Mouse (Mus musculus) heart, embryonic 15.5 days (tissue): ENCODE results near the gene Copb1. TPM values are rescaled to one million over a fixed set of nuclear protein-coding genes. Genes with fewer than 3 reads are reported as not detected.

Experiments used
- ATAC-seq: fragments of 200-750 bp; cut with Nextera tagmentation; replicated peaks from 2 replicates; pipeline ENCODE4 v1.8.0; 2017; ENCODE audit warnings: low read depth, moderate TSS enrichment; ENCODE audit not compliant: insufficient number of reproducible peaks, insufficient read depth, low FRiP score
- H3K27ac ChIP-seq: fragments of 300-500 bp; sonication (generic); 2 replicates; pipeline ENCODE4 v1.5.1; 2015; ENCODE audit warnings: mild to moderate bottlenecking, inconsistent platforms
- H3K27me3 ChIP-seq: fragments of 300-500 bp; sonication (generic); 2 replicates; pipeline ENCODE4 v1.6.1; 2015; ENCODE audit warnings: inconsistent platforms
- H3K36me3 ChIP-seq: fragments of 300-500 bp; sonication (generic); 2 replicates; pipeline ENCODE4 v1.6.1; 2015; ENCODE audit warnings: mild to moderate bottlenecking, inconsistent platforms
- H3K4me1 ChIP-seq: fragments of 300-500 bp; sonication (generic); replicated peaks from 2 replicates; pipeline ENCODE4 v1.6.1; 2015; ENCODE audit warnings: inconsistent platforms
- H3K4me2 ChIP-seq: fragments of 300-500 bp; sonication (generic); 2 replicates; pipeline ENCODE4 v1.6.1; 2015; ENCODE audit warnings: inconsistent platforms, mild to moderate bottlenecking, moderate library complexity
- H3K4me3 ChIP-seq: fragments of 300-500 bp; sonication (generic); 2 replicates; pipeline ENCODE4 v1.5.1; 2015; ENCODE audit warnings: mild to moderate bottlenecking, inconsistent platforms
- H3K9ac ChIP-seq: fragments of 300-500 bp; sonication (generic); 2 replicates; pipeline ENCODE4 v1.6.1; 2015; ENCODE audit warnings: mild to moderate bottlenecking, inconsistent platforms
- H3K9me3 ChIP-seq: fragments of 300-500 bp; sonication (generic); replicated peaks from 2 replicates; pipeline ENCODE4 v1.6.1; 2016; ENCODE audit warnings: inconsistent platforms
- WGBS: fragments of 180-500 bp; shearing (Covaris S2); methylation state at CpG from one replicate; pipeline ENCODE4 v1.1.7; 2015; ENCODE audit warnings: mixed read lengths; 5-methylcytosine and 5-hydroxymethylcytosine counted together
- polyA plus RNA-seq: library from polyadenylated mRNA; unstranded; fragments of >200 nt; fragmentation: Nextera tagmentation; extraction: Ambion mirVana; gene quantifications from 2 replicates; pipeline ENCODE4 v1.2.1, GENCODE M21; 2015

Copb1 gene
- polyA plus RNA-seq, 1 experiment from 2014 or later: 67.8 TPM

DNA sequence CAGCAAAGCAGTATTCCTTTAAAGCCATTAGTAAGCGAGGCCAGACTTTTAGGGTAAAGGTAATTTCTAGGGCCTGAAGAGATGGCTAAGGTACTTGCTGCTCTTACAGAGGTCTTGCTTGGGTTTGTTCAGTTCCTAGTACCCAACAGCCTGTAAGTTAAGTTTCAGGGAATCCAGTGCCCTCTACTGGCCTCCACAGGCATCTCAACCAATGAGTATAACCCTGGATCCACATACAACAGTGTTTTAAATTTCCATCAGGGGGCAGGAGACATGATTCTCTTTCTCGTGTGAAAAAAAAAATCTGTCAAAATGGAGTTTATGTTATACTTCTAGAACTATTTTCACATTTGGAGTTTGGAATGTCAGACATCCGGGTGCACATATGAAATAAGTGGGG, 27.2 kb upstream of the Copb1 start:
- H3K9ac ChIP-seq: no peak overlapping the region
- no peak overlapping the region for H3K4me2 ChIP-seq
- no peaks in the 10 kb centered on the region for H3K9me3 ChIP-seq
- H3K4me3 ChIP-seq: no peak overlapping the region
- no peaks in the 10 kb centered on the region for H3K27me3 ChIP-seq
- no peak for ATAC-seq
- WGBS: 56% methylated on average over 3 of the region's 3 CpGs
- H3K27ac ChIP-seq: no peak overlapping the region
- peaks cover 3% of the 10 kb centered on the region for H3K4me1 ChIP-seq
- H3K36me3 ChIP-seq: no peaks in the 10 kb centered on the region

DNA sequence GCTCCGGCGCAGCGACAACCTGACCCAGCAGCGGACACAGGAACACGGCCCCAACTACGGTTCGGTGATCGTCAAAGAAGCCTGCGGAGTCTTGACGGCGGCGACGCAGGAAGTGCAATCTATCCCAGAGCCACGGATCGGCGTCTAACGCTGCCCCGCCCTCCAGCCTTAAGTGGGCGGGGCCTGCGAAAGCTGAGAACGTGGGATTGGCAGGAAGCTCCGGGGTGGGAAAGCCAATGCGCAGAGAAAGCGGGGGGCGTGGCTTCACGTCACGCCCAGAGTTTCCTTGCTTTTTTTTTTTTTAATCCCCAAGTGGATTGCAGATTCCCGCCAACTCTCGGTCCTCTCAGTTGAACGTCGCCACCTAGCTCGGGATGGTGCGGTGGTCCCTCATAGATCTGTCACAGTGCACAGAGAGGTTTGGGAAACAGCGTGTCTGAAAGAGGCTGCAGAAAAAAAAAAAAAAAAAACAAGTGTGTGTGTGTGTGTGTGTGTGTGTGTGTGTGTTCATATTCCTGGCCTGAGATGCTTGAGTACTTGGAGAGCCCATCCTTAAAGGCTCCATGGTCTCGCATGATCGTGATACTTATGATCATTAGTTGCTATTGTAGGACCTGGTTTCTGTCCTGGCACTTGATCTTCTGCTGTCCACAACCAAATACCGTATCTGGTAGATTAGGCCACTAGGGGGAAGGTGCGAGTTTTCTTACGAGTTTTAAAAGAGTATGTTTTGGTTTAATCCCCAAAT, 21.7 kb upstream of the Copb1 start, which contains the start of gene Psma1:
TSS of gene Psma1 (minus strand) at position 114 of the 748 bp plus-strand sequence.
- no peaks in the 10 kb centered on the region for H3K9me3 ChIP-seq
- H3K36me3 ChIP-seq: peaks cover 24% of the 10 kb centered on the region
- H3K4me2 ChIP-seq: peak within 1 kb of the TSS; percentile 69
- H3K4me3 ChIP-seq: peak within 1 kb of the TSS; percentile 88
- peak within 1 kb of the TSS; percentile 73 for H3K27ac ChIP-seq
- peak within 1 kb of the TSS; percentile 89 for H3K9ac ChIP-seq
- peak; percentile 89 for ATAC-seq
- H3K4me1 ChIP-seq: peaks cover 12% of the 10 kb centered on the region
- no peaks in the 10 kb centered on the region for H3K27me3 ChIP-seq
- WGBS: under 1% methylated on average over 39 of the region's 39 CpGs

GRCm38 (mm10) chr7:114275372-114276004, 21.0 kb upstream of the Copb1 start:
- 2% methylated on average over 24 of the region's 24 CpGs for WGBS
- peaks cover 12% of the 10 kb centered on the region for H3K4me1 ChIP-seq
- H3K9me3 ChIP-seq: no peaks in the 10 kb centered on the region
- no peaks in the 10 kb centered on the region for H3K27me3 ChIP-seq
- peaks cover 29% of the 10 kb centered on the region for H3K36me3 ChIP-seq
- ATAC-seq: 0 out of 2 replicates have a peak, but pooled peaks have one; percentile 12
- peak overlapping the region; percentile 89 for H3K9ac ChIP-seq
- H3K27ac ChIP-seq: peak overlapping the region; percentile 73
- H3K4me3 ChIP-seq: peak overlapping the region; percentile 88
- H3K4me2 ChIP-seq: peak overlapping the region; percentile 69

GRCm38 (mm10) chr7:114268446-114268845, 13.9 kb upstream of the Copb1 start:
- peaks cover 85% of the 10 kb centered on the region for H3K36me3 ChIP-seq
- no peaks in the 10 kb centered on the region for H3K27me3 ChIP-seq
- no peaks in the 10 kb centered on the region for H3K4me1 ChIP-seq
- H3K9ac ChIP-seq: no peak overlapping the region
- ATAC-seq: no peak
- no peak overlapping the region for H3K4me3 ChIP-seq
- no peak overlapping the region for H3K4me2 ChIP-seq
- H3K9me3 ChIP-seq: no peaks in the 10 kb centered on the region
- WGBS: 90% methylated on average over 5 of the region's 5 CpGs
- H3K27ac ChIP-seq: no peak overlapping the region

DNA sequence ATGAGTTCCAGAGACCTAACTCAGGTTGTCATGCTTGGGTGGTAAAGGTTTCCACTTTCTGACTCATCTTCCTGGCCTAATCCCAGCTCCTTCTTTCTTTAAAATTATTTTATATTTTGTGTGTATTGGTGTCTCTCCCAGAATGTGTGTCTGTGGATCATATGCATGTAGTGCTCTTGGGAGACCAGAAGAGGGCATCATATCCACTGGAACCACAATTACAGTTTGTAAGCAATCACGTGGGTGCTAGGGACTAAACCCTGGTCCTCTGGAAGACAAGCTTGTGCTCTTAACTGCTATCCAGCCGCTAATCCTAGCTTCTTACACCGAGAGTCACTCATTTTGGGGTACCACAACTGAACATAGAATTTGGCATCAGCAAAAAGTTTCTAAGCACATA, 2.8 kb downstream of the Copb1 start:
- WGBS: 91% methylated on average over 3 of the region's 3 CpGs
- H3K9ac ChIP-seq: no peak overlapping the region
- no peak for ATAC-seq
- H3K4me3 ChIP-seq: no peak overlapping the region
- H3K9me3 ChIP-seq: no peaks in the 10 kb centered on the region
- H3K4me1 ChIP-seq: peaks cover 4% of the 10 kb centered on the region
- peaks cover 44% of the 10 kb centered on the region for H3K36me3 ChIP-seq
- no peak overlapping the region for H3K27ac ChIP-seq
- H3K4me2 ChIP-seq: no peak overlapping the region
- H3K27me3 ChIP-seq: no peaks in the 10 kb centered on the region

GRCm38 (mm10) chr7:114233980-114234379, 20.5 kb downstream of the Copb1 start:
- 79% methylated on average over 7 of the region's 7 CpGs for WGBS
- H3K9ac ChIP-seq: no peak overlapping the region
- H3K9me3 ChIP-seq: no peaks in the 10 kb centered on the region
- no peaks in the 10 kb centered on the region for H3K27me3 ChIP-seq
- no peak overlapping the region for H3K4me3 ChIP-seq
- peaks cover 70% of the 10 kb centered on the region for H3K36me3 ChIP-seq
- no peak for ATAC-seq
- H3K27ac ChIP-seq: no peak overlapping the region
- no peak overlapping the region for H3K4me2 ChIP-seq
- H3K4me1 ChIP-seq: no peaks in the 10 kb centered on the region

DNA sequence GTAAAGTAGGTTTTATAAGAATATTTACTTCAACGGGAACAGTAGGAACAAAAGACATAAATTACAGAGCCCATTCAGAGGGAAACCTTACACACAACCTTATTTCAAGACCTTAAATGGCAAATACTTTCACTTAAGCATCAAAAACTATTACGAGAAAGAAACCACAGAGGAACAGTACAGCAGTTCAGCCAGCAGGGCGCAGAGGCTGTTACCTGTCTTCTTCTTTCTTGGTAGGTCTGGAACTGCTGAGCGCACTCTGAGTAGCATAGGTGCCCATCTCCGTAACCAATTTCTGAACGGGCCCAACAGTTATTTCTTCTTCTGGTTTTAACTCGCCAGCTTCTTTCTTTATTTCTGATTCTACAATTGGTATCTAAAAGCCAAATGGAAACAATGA, 21.5 kb downstream of the Copb1 start:
- ATAC-seq: no peak
- peaks cover 65% of the 10 kb centered on the region for H3K36me3 ChIP-seq
- no peak overlapping the region for H3K27ac ChIP-seq
- no peaks in the 10 kb centered on the region for H3K27me3 ChIP-seq
- no peak overlapping the region for H3K9ac ChIP-seq
- H3K4me1 ChIP-seq: no peaks in the 10 kb centered on the region
- WGBS: 93% methylated on average over 7 of the region's 7 CpGs
- no peak overlapping the region for H3K4me2 ChIP-seq
- no peaks in the 10 kb centered on the region for H3K9me3 ChIP-seq
- no peak overlapping the region for H3K4me3 ChIP-seq

DNA sequence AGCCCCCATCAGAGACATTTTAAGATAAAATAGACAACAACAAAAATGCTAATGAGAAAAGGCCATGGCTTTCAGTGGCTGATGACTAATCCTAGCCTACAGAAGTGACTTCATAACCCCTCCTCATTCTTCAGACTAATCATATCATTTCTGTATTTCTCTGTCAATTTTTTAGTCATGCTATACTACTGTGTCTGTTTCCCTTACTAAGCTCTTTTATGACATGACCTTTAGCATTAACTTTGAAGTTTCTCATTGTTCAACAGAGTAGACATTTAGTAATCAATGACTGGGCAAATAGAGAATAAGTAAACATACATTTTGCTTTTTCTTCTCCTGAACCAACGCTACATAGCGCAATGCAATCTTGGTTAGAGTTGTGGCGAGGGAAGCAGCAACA, 22.7 kb downstream of the Copb1 start:
- Histone ChIP-seq H3K9ac (no peak overlapping the region), H3K36me3 (peaks cover 63% of the 10 kb centered on the region)
- WGBS: 95% methylated on average over 3 of the region's 3 CpGs

GRCm38 (mm10) chr7:114226521-114226920, 28.0 kb downstream of the Copb1 start:
- no peak overlapping the region for H3K27ac ChIP-seq
- 92% methylated on average over 1 of the region's 1 CpGs for WGBS
- H3K9me3 ChIP-seq: no peaks in the 10 kb centered on the region
- peaks cover 49% of the 10 kb centered on the region for H3K36me3 ChIP-seq
- no peak for ATAC-seq
- no peaks in the 10 kb centered on the region for H3K27me3 ChIP-seq
- H3K9ac ChIP-seq: no peak overlapping the region
- no peaks in the 10 kb centered on the region for H3K4me1 ChIP-seq
- H3K4me2 ChIP-seq: no peak overlapping the region
- H3K4me3 ChIP-seq: no peak overlapping the region

More for the DNA sequence above, 22.7 kb downstream of the Copb1 start:
- H3K9me3 ChIP-seq: no peaks in the 10 kb centered on the region
- no peak overlapping the region for H3K27ac ChIP-seq
- no peaks in the 10 kb centered on the region for H3K27me3 ChIP-seq
- no peak overlapping the region for H3K4me2 ChIP-seq
- no peak for ATAC-seq
- no peaks in the 10 kb centered on the region for H3K4me1 ChIP-seq
- H3K4me3 ChIP-seq: no peak overlapping the region

DNA sequence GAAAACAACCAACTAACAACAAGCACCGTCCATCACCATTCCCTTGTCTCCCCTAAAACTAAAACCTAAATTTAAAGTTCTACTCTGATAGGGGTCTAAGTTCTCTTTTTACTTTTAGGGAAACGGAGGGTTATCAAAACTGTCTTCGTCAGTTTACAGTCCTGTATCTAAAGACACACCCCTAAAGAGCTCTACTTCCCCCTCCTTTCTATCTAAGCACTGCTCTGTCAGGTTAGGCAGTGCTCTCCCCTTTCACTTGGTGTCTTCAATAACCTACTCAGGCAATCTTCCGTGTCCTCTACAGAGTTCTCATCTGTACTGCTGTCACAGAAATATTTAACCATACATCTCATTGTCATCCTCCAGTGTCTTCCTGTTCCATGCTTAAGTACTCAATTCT, 34.1 kb downstream of the Copb1 start:
- Histone ChIP-seq H3K4me1 (no peaks in the 10 kb centered on the region), H3K27me3 (no peaks in the 10 kb centered on the region), H3K4me2 (no peak overlapping the region), H3K9me3 (no peaks in the 10 kb centered on the region), H3K36me3 (peaks cover 54% of the 10 kb centered on the region), H3K4me3 (no peak overlapping the region), H3K9ac (no peak overlapping the region), H3K27ac (no peak overlapping the region)
- ATAC-seq: no peak
- 81% methylated on average over 4 of the region's 4 CpGs for WGBS

DNA sequence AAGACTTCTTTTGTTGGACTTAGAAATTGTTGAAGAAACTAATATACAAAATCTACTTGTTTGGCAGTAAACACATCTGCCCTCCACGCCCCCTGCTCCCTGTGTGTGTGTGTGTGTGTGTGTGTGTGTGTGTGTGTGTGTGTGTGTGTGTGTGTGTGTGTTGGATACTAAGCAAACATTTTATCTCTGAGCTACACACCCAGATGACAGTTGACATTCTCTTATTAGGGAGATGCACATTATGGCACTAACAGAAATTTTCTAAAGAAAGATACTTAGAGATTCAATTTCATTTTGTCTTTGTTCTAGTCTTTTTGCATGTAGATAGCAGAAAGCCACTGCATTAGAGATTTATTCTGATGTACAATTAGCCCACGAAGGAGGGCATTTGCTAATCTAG, 37.6 kb downstream of the Copb1 start:
- Histone ChIP-seq H3K9ac (no peak overlapping the region), H3K27me3 (no peaks in the 10 kb centered on the region), H3K4me2 (no peak overlapping the region), H3K9me3 (no peaks in the 10 kb centered on the region), H3K4me3 (no peak overlapping the region), H3K4me1 (no peaks in the 10 kb centered on the region), H3K36me3 (peaks cover 61% of the 10 kb centered on the region), H3K27ac (no peak overlapping the region)
- ATAC-seq: no peak
- 88% methylated on average over 2 of the region's 2 CpGs for WGBS

DNA sequence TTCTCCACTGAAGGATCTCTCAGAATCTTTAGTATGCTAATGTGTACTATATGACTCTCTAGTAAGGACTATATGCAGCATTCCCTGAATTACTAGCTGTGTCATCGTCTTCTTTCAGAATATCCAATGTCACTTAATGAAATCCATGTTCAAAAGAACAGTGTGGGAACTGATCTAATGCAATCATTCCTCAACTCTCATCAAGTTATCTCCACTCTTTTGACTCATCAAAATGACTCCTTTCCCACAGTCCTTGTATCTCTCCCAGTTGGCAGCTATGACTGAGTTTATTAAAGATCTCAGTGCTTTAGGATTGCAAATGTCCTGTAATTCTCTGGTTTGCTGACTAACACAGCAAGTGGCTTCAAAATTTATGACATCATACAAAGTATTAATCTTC, 40.1 kb downstream of the Copb1 start:
- H3K36me3 ChIP-seq: peaks cover 40% of the 10 kb centered on the region
- H3K4me1 ChIP-seq: no peaks in the 10 kb centered on the region
- no peak for ATAC-seq
- H3K9me3 ChIP-seq: no peaks in the 10 kb centered on the region
- WGBS: 84% methylated on average over 1 of the region's 1 CpGs
- H3K27ac ChIP-seq: no peak overlapping the region
- no peak overlapping the region for H3K4me3 ChIP-seq
- no peaks in the 10 kb centered on the region for H3K27me3 ChIP-seq
- no peak overlapping the region for H3K4me2 ChIP-seq
- H3K9ac ChIP-seq: no peak overlapping the region
